Mouse (Mus musculus): Measurements from ENCODE around the gene Gm44511.
"Not testable (repeated sequence)": the region's sequence is repeated elsewhere in the genome, so short reads cannot be mapped to it uniquely, and the experiment has no call there.

The Gm44511 gene

DNA sequence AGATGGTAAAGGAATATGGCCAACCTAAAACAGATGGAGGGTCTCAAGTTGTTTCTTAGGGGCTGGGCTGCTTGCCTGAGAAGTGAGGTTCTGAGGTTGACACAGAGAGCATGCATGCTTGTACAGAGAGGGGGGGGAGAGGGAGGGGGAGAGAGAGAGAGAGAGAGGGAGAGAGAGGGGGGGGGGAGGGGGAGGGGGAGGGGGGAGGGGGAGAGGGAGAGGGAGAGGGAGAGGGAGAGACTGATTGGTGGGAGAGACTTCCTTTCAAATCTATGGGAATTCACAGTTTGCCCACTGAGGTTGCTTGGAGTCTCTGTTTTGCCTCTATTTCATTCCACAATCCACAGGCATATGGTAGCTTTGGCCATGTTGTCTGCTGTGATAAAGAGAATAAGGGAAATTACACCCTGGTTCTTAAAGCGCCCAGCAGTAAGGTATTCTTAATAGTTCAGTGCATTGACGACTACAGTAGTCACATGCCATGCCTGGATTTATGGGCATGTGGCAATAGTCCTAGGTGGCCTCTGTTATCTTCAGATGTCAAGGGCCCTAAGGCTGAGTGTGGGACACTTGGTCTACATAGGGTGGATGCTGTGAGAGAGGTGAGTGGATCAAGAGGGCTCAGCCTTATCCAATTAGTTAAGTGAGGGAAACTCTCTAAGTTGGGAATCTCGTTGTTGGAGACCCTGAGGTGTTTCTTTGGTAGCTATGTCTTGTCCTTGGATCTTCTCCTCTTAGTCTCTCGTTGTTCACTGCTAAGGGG, 15.4 kb upstream of the Gm44511 start:
- DNase-seq (ENCODE audit: low read depth) = no peak

DNA sequence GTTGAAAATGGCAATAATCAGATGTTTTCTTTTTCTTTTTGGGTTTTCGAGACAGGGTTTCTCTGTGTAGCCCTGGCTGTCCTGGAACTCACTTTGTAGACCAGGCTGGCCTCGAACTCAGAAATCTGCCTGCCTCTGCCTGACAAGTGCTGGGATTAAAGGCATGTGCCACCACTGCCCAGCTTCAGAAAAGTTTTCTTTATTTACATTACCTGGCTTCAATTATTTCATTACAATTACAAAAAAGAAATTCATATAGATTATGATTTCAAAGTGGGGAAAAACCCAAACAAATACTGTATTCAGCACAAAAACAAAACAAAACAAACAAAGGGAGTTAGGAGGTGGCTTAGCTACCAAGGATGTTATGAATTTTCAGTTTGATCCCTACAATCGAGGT, 14.6 kb upstream of the Gm44511 start:
- DNase-seq (ENCODE audit: low read depth) = not testable (repeated sequence)

DNA sequence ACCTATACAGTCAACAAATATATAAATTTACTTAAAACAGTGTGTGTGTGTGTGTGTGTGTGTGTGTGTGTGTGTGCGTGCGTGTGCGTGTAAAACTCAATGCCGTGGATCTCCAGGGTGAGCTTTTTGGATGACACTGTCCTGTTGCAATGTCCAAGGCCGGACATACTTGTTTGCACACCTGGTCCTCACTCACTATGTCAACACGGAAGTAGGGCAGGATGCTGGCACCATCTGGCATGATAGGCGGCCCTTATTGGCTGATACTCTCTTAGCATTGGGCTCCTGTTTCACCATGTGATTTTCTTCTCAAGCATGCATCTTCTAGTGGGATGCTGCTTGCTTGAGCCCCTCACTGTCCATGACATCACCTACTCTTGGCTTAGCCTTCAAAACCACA, 13.8 kb upstream of the Gm44511 start:
- no peak for DNase-seq (ENCODE audit: low read depth)

DNA sequence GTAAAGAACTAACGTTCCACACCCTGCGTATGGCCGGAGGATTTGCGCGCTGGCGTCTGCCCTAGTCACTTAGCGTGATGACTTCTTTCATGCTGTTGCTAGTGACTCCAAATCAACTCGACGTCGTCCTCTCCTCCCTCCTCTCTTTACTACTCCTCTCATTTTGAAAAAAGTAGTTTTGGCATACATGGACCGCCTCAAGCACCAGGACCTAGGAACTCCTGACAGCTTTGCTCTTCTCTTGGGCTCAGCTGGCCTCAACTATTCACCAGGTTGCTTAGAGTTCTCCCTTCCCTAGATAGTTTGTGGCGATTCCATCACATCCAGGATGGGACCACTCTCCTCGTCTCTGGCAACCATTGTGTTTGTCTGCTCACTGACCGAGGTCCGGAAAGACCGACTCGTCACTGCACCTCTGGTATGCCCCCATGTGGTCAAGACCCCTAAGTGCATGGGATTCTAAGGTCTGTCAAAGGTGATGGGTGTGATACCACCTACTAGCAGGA, 13.2 kb upstream of the Gm44511 start:
- peak; percentile 94 for DNase-seq (ENCODE audit: low read depth)

DNA sequence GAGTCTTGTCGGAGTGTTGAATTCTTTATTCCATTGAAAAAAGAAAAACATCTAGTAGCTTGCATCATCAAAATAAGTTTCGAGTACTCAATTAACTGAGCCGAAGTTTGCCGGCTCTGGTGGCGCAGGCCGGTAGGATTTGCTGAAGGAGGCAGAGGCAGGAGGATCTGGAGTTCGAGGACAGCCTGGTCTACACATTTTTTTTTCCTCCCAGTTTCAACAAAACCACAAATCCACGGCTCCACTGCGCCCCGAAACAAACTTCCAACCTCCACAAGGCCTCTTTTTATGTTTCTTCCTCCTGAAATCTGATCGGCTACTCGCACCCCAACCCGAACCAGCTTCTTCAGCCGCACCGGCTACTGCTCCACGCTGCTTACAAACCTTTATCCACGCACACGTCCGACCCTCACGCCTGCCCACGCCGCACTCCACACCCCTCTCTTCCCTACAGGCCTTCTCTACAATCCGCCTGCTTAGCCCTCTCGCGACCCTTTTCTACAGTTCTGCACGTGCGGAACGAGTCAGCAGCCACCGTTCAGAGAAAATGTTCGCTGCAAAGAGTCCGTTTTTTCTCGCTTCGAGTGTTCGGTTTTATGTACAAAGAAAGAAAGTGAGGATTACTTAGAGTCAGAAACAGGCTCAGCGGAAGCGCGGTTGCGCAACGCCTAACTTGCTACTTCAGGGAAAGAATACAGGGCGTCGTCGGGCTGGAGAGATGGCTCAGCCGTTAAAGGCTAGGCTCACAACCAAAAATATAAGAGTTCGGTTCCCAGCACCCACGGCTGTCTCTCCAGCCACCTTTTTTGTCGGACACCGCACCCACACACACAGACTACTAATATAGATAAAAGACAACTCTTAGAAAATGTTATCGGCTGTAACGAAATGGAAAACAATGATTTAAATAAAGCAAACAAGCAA, 12.5 kb upstream of the Gm44511 start:
- DNase-seq (ENCODE audit: low read depth) = peak; percentile 84

DNA sequence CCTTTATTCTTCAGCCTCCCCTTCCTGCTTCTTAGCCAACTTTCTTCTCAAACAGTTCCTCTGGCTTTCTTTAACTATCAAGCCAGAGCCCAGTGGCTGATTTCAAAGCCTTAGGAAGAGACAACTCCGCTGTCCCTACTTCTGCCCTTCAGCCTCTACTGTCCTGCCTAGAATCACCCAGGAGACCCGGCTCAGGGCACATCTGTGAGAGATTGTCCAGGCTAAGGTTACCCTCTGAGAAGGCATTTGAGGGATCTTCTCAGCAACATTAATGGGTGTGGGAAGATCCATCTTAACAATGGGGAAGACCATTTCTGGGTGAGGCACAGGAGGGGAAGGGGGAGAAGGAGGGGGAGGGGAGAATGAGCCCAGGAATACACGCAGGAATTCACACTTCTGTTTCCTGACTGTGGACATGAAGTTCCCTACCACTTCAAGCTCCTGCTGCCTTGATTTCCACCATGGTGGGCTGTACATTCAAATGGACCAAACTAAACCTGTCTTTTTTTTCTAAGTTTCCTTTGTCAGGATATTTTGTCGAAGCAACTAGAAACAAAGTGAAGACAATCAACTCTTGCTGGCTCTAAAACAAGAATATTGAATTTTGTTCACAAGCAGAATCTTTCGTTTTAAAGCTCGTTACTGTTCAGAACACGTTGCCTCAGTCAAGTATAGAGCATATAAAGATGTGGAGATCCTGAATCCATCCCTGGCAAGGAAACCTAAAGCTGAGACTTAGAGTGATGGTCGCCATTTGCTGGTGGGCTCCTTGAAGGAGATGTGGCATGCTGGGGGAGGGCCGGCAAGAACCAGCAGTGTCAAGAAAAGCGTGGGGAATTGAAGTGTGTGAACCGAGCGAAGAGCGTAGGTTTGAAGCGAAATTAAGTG, 11.6 kb upstream of the Gm44511 start:
- DNase-seq (ENCODE audit: low read depth) = no peak

DNA sequence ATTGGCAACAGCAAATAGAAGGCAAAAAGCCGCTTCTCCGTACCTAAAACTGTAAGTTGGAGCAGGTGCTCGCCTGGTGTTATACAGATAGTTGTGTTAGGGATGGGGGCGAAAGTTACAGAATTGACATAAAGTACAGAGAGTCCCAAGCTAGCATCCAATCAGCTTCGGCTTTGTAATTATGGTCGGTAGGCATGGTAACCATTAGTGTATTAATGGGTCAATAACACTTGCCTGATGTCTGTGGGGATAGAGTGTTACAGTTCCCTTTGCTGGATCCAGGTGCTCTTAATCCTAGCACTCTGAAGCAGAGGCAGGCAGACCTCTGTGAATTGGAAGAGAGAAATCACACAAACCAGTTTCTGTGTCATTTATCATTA, 10.8 kb upstream of the Gm44511 start:
- no peak for DNase-seq (ENCODE audit: low read depth)

DNA sequence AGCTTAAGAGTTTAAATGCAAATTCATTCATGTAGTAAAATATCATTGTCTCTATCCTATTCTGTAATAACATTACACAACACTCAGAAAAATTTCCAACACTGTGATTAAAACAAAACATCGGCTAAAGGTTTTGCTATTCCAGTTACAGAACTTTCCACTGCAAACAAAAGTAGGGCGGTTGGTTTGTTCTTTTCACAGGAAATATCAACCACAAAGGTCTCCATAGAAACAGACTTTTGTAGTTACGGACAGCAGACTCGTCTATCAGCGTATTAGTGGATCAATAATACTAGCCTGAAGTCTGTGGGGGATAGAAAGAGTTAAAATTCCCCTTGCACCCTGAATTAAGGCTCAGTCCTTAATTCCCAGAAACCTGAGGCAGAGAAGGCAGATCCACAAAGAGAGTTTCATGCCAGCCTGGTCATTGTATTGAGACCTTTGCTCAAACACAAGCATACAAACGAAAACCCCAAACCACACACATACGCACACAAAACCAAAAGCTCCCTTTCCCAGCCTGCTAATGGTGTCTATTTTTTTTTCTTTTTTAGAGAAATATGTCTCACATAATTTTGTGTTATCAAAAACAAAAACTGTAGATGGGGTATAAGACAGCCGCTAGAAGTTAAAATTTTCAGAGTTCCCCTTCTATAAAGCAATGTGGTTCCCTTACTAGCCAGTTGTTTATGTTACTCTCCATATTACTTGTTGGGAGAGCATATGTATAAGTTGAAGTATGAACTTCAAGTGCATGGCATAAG, 10.3 kb upstream of the Gm44511 start:
- no peak for DNase-seq (ENCODE audit: low read depth)

DNA sequence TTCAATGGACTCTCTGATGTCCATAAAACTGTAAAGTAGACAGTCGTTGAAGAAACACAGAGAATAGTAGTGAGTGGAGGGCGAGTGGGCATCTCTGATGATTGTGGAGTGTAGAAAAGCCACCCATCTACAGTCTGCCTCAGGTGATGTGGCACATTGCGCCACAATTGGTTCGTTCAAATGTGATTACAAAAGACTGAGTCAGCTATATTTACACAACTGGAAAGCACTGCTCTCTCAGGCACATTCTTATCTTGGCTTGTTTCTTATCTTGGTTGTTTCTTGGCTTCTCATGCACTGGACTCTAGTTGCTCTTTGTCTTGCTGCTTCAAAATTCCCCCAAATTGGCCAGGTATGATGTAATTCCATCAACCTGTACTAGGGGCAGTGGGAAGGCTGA, 9.5 kb upstream of the Gm44511 start:
- no peak for DNase-seq (ENCODE audit: low read depth)

DNA sequence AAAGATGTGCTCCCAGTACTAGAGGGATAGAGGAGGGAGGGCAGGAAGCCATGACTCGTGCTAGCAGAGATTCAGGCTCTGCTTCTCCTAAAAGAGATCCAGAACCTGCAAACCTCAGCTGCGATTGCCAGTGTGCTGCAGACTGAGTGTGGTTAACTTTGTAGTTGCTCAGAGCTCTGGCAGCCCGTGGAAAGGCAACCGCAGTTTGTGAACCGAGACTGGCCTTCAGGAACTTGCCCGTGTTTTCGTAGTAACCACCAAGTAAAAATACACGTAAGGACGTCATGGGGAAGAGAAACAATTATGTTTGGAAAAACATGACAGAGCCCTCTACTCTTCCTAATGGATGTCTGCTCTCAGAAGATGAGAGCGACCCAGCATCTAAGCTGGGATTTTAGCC, 6.9 kb upstream of the Gm44511 start:
- no peak for DNase-seq (ENCODE audit: low read depth)

DNA sequence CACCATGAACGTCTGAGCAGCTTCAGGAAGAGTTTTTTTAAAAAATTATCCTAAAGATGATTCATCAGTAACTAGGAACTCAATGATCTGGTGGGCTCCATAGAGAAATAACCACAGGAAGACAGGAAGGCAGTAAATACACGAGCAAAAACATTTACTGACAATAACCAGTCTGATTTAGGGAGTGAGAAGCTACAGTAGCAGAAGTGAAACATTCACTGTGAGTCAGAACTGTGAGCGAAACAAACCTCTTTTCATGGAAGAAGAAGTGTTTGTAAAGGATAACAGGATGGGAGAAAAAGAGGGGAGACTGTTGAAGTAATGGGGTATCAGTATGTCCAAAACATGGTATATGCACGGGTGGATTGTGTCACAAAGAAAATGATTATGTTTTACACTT, 3.7 kb upstream of the Gm44511 start:
- DNase-seq (ENCODE audit: low read depth) = no peak

DNA sequence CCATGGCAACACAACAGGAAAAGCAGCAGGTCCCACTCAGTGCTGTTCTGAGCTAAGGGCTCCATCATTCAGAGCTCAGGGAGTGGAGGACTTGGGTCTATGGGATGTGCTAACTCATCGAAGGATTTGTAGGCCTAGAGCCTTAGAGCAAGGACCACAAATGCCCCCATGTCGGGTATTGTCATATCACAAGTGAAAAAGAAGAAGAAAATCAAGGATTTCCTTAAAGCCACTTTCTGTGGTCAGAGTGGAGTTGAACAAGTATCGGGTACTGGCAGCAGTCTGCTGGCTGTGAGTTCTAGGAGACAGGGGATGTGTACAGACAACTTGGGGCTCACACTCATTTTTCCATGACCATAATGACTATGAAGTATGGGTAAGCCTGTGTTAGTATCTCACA, 666 bp upstream of the Gm44511 start:
- no peak for DNase-seq (ENCODE audit: low read depth)

DNA sequence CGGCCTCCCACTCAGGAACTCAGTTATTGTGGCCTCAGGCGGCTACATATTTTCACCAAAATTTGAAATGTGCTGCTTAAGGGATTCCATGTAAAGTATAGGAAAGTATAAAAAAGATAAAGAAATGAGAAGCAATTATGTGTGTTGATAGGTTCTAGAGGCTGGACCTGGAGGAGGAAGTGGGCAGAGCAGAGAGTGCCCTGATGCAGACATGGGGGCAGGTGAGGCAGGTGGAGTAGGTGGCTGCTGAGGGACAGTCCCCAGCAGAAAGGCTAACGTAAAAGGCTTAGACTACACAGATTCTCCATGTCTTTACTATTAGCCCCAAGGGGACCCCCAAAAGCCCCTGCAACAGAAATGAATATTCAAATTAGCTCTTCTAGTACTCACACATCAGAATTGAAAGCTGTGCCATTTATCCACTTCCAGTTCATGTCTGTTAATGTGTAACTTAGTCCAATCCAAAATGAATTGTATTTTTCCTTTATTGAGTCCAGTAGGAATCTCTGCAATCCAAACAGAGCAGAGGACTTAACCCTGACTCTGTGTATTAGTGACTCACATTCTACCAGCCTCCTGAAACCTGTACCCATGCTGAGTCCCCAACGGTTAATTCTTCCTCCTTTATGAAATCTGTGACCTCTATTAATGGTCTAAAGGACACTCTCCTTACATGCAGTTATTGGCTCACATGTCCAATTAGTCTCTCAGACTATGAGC, 7.9 kb downstream of the Gm44511 start:
- no peak for DNase-seq (ENCODE audit: low read depth)

DNA sequence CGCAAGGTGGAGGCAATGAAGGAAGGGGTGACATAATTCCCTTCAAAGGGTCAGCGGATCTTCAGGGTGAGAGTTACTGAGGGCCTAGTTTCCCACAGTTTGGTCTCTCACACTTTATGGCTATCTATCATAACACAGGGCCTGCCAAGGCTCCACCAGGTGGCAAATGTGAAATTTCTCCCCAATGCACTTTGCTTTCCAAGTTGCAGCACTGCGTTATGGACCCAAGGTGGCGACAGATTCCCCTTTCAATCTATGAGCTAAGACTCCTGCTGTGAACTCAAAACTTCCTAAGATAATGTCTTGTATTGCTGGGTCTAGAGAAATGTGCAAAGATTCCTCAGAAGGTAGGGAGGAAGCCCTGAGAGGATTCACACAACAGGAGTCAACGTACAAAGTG, 17.6 kb downstream of the Gm44511 start:
- DNase-seq (ENCODE audit: low read depth) = no peak

DNA sequence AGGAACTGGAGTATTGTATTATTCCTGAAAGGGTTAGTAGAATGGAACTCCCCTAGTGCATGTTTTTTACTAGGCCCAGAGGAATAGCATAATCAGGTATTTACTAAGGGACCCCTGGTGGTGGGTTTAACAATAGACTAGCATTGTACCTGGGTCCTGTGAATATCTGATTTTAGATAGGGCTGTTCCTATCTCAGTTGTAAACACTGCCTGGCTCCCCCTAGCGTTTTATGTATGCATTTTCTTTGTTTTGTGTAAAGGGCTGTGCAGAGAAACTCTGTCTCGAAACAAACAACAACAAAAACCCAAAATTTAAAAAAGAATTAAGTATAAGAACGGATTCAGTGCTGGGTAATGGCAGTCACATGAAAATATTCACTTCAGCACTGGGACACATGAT, 19.1 kb downstream of the Gm44511 start:
- no peak for DNase-seq (ENCODE audit: low read depth)

DNA sequence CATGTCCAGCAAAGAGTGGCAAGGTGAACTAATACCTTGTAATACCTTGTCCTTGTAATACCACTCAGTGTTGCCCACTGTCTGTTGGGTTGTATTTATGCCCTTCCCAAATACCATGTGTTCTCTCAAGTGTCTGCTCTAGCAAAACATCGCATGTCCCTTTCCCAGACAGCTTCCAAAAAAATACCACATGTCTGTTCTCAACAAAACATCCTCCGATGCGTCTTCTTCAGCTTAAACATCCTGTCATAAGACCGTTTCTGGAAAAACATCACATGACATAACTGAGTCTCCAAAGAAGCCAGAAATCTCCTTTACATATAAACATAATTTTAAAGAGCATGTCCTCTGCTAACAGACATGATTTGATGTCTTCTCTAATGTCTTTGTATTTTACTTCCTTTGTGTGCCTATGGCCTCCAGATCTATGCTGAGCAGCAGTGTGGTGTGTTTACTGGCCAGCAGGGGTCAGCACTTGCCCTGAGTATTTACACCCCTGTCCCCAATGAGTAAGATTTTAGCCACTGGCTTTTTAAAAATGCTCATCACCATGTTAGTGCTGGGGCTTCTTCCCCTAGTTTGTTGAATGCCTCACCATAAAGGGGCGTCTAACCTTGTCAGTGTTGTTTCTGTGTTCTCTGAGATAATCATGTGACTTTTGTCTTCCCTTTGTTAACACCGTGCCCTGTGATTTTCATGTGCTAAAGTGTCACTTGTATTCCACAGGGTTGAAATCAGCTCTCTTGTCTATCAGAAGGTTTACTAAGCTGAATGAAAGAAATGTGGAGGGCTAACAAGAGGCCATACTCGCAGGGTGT, 21.1 kb downstream of the Gm44511 start:
- DNase-seq (ENCODE audit: low read depth) = not testable (repeated sequence)

DNA sequence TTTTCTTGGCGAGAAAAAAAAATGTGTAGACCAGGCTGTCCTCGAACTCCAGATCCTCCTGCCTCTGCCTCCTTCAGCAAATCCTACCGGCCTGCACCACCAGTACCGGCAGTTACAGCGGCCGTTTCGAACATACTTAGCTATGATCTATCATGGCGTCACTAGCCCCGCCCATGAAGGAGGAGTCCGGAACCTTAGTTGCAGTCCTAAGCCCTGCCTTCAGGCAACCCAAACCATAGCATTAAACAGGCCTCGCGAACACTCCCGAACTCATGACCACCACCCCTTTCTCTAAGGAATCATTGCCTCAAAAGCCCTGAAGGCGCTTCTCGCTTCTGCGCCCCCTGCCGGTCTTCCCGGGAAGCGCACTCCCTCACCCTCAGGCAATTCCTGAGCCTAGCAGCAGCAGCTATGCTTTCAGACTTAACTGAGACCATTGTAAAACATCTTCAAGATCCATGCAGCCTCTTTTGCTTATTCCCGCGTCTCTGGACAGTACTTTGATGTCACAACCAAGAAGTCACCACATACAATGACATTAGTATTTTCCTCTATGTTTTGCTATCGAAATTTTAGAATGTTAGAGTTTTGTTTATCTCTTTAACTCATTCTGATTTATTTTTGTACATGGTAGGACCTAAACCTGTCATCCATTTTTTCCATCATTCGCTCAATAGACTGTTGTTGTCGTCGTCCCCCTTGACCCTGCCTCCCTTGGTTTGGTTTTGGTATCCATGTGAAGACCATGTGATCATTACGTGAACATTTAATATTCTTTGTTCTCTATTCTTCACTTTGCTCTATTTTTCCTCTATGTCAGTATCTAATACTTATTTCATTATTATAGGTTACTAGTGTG, 22.9 kb downstream of the Gm44511 start:
- DNase-seq (ENCODE audit: low read depth) = peak; percentile 97

DNA sequence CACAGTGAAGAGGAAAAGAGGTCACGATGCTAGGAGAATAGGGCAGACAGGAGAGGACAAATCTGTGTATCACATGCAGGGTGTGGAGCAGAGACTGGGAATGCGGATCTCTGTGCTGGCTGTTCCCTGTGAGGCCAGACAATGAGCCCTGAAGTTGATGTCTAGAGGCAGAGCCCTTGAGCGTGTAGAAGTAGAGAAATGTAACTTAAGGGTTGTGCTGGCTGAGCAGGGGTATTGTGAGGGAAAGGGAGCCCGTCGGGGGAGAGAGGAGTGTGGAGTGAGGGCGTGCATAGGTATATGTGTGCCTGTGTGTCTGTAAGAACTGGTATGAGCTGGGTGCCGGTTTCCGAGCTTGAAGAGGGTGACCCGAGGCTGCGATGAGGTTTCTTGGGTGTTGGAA, 23.6 kb downstream of the Gm44511 start:
- no peak for DNase-seq (ENCODE audit: low read depth)

DNA sequence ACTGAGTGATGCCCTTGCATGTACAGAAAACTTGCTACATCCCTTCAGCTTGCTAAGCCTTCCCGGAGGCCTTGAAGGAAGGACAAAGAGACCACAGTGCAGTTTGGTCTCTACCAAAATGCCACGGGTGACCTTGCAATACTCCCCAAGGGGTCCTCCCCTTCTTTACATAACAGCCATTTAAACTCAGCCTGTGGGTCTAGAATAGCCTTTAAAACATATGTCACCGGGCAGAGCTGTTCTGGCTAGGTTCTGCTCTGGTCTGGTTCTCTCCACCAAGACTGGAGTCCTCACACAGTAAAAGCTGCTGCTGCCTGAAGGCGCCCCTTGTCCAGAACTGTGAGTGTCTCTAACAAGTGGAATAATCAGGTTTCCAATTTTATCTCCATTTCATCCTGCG, 25.4 kb downstream of the Gm44511 start:
- DNase-seq (ENCODE audit: low read depth) = not testable (repeated sequence)
